Mouse (Mus musculus) layer of hippocampus, postnatal 10 days (tissue): ENCODE data around the gene Slc44a4. TPM values are rescaled to one million over a fixed set of nuclear protein-coding genes. Genes with fewer than 3 reads are reported as not detected.
"Not testable (repeated sequence)": the region's sequence is repeated elsewhere in the genome, so short reads cannot be mapped to it uniquely, and the experiment has no call there.

ENCODE experiments used
- DNase-seq, 2 experiments: peaks; one replicate each; pipeline ENCODE4 v3.0.0; 2021; ENCODE audit warnings: low spot score in 2 of 2
- total RNA-seq, 2 experiments: library from RNA; stranded (reverse); gene quantifications; 2 replicates each; pipeline ENCODE4 v1.2.3; 2021

Gene Slc44a4
- total RNA-seq, 2 experiments from 2014 or later = 0.16 to 0.20 TPM

- no peak for DNase-seq
Observed at GRCm38 (mm10) chr17:34941344-34942041, 27.2 kb downstream of the Slc44a4 start.

GRCm38 (mm10) chr17:34943128-34943815, 29.0 kb downstream of the Slc44a4 start:
- DNase-seq = no peak

GRCm38 (mm10) chr17:34944362-34944761, 30.1 kb downstream of the Slc44a4 start:
- DNase-seq = no peak

GRCm38 (mm10) chr17:34946486-34947140, 32.3 kb downstream of the Slc44a4 start:
- DNase-seq = no peak

GRCm38 (mm10) chr17:34947606-34948005, 33.3 kb downstream of the Slc44a4 start:
- no peak for DNase-seq

GRCm38 (mm10) chr17:34948721-34949552, 34.7 kb downstream of the Slc44a4 start:
- not testable (repeated sequence) for DNase-seq

- DNase-seq = no peak
Observed at GRCm38 (mm10) chr17:34949553-34949969, 35.3 kb downstream of the Slc44a4 start.

GRCm38 (mm10) chr17:34950514-34951455, 36.5 kb downstream of the Slc44a4 start:
- DNase-seq = no peak

- DNase-seq = no peak
Observed at GRCm38 (mm10) chr17:34951636-34952377, 37.5 kb downstream of the Slc44a4 start.

- peak; percentile 83 to 89 for DNase-seq
Observed at GRCm38 (mm10) chr17:34952378-34953040, 38.2 kb downstream of the Slc44a4 start.

- DNase-seq = no peak
Observed at GRCm38 (mm10) chr17:34953258-34953657, 39.0 kb downstream of the Slc44a4 start.

- no peak for DNase-seq
Observed at GRCm38 (mm10) chr17:34953904-34954303, 39.6 kb downstream of the Slc44a4 start.

- DNase-seq = no peak
Observed at GRCm38 (mm10) chr17:34954831-34955230, 40.6 kb downstream of the Slc44a4 start.

GRCm38 (mm10) chr17:34955884-34956283, 41.6 kb downstream of the Slc44a4 start:
- no peak for DNase-seq

- no peak for DNase-seq
Observed at GRCm38 (mm10) chr17:34956340-34956739, 42.1 kb downstream of the Slc44a4 start.

GRCm38 (mm10) chr17:34957291-34957690, 43.0 kb downstream of the Slc44a4 start:
- DNase-seq = not testable (repeated sequence)

GRCm38 (mm10) chr17:34957966-34958365, 43.7 kb downstream of the Slc44a4 start:
- DNase-seq = not testable (repeated sequence)

- not testable (repeated sequence) for DNase-seq
Observed at GRCm38 (mm10) chr17:34958734-34959129, 44.5 kb downstream of the Slc44a4 start.
